In genomic region chr15:75265863-75266262, GRCm38 (mm10) we compare ENCODE assay signal across 36 mouse cellular contexts. TPM values are rescaled to one million over a fixed set of nuclear protein-coding genes. Genes with fewer than 3 reads are reported as not detected.
DNase-seq lines count a peak whose midpoint lies in the region.
"Had no signal": no experiment of that assay in that cellular context is flagged by ENCODE, and none has a peak within 500 bp of the region (broad histone marks: within the 10 kb centered on the region; RNA-seq: fewer than 3 reads in every experiment).

No protein-coding gene starts in this region.

- H3K4me1 ChIP-seq in heart, embryonic 10.5 days = no peaks in the 10 kb centered on the region
- H3K4me1 ChIP-seq: embryonic facial prominence, embryonic 10.5 days; embryonic facial prominence, embryonic 15.5 days; forebrain, embryonic 13.5 days; heart, embryonic 13.5 days; limb, embryonic 13.5 days; midbrain, embryonic 13.5 days; neural tube, embryonic 13.5 days had no signal

- H3K27me3 ChIP-seq in heart, embryonic 10.5 days (ENCODE audit: insufficient read depth, poor library complexity, severe bottlenecking) = no peaks in the 10 kb centered on the region
- H3K27me3 ChIP-seq: embryonic facial prominence, embryonic 15.5 days; forebrain, embryonic 13.5 days; heart, embryonic 13.5 days; kidney, embryonic 15.5 days; limb, embryonic 13.5 days; midbrain, embryonic 13.5 days; neural tube, embryonic 13.5 days had no signal

- DNase-seq in heart, embryonic 10.5 days (ENCODE audit: low spot score) = peak; percentile 35
- no peak for DNase-seq in heart, adult 9 months (ENCODE audit: low spot score in 2 of 2)
- DNase-seq in kidney, postnatal 36 days = peak; percentile 14 to 43
- no peak for DNase-seq in kidney, adult 18-20 months
- peak; percentile 48 for DNase-seq in 3T3-L1 (ENCODE audit: low read depth, low spot score)
- DNase-seq in NIH3T3 (ENCODE audit: low read depth) = peak; percentile 17
- no peak for DNase-seq in layer of hippocampus, adult 8-10 months (ENCODE audit: low spot score in 2 of 2)
- DNase-seq: adrenal gland, postnatal 10 days; cerebellum, adult 8-10 months; cerebellum, postnatal 25 days; gastrocnemius, postnatal 14 days; heart, postnatal 10 days; right cerebral cortex, postnatal 4 days; thymus, adult 2 months; thymus, postnatal 4 days had no signal

- H3K4me3 ChIP-seq in heart, embryonic 10.5 days = no peak overlapping the region
- H3K4me3 ChIP-seq: embryonic facial prominence, embryonic 10.5 days; embryonic facial prominence, embryonic 15.5 days; forebrain, embryonic 13.5 days; heart, embryonic 13.5 days; kidney, embryonic 15.5 days; left cerebral cortex, adult 2 months; limb, embryonic 13.5 days; midbrain, embryonic 13.5 days; neural tube, embryonic 13.5 days had no signal

- H3K36me3 ChIP-seq in heart, embryonic 10.5 days = no peaks in the 10 kb centered on the region
- H3K36me3 ChIP-seq: embryonic facial prominence, embryonic 10.5 days; embryonic facial prominence, embryonic 15.5 days; heart, embryonic 13.5 days; kidney, embryonic 15.5 days; limb, embryonic 13.5 days; midbrain, embryonic 13.5 days; neural tube, embryonic 13.5 days had no signal

- H3K27ac ChIP-seq in heart, embryonic 10.5 days = no peak overlapping the region
- H3K27ac ChIP-seq: embryonic facial prominence, embryonic 10.5 days; embryonic facial prominence, embryonic 15.5 days; forebrain, embryonic 13.5 days; heart, embryonic 13.5 days; hindbrain, embryonic 14.5 days; kidney, embryonic 15.5 days; left cerebral cortex, adult 2 months; limb, embryonic 13.5 days; macrophage; midbrain, embryonic 13.5 days; neural tube, embryonic 13.5 days had no signal

- H3K9me3 ChIP-seq in heart, embryonic 10.5 days = peaks cover 3% of the 10 kb centered on the region; the same call in 1 of the 2 replicates
- H3K9me3 ChIP-seq: embryonic facial prominence, embryonic 15.5 days; forebrain, embryonic 13.5 days; kidney, embryonic 15.5 days; limb, embryonic 13.5 days; midbrain, embryonic 13.5 days; neural tube, embryonic 13.5 days had no signal

RNA-seq across cellular contexts. Expression of gene Ly6f, which starts 2.4 kb away (rescaled TPM):
- not detected in 2 replicates for polyA plus RNA-seq in heart, embryonic 10.5 days (2016; fragmentation: Nextera tagmentation; extraction: Ambion mirVana)
- not detected for total RNA-seq in layer of hippocampus, adult 8-10 months (2022)
- total RNA-seq: adrenal gland, postnatal 10 days; gastrocnemius, postnatal 14 days; granulocyte monocyte progenitor cell, adult 5-6 weeks; heart, postnatal 10 days; hematopoietic stem cell, adult 5-6 weeks; layer of hippocampus, postnatal 14 days; left cerebral cortex, adult 2 months; left cerebral cortex, postnatal 36 days; megakaryocyte-erythroid progenitor cell, adult 5-6 weeks had no signal
- polyA plus RNA-seq: CD4-positive, CD25-positive, alpha-beta regulatory T cell, adult 4 months; embryonic facial prominence, embryonic 10.5 days; embryonic facial prominence, embryonic 15.5 days; forebrain, embryonic 13.5 days; heart, embryonic 13.5 days; hindbrain, embryonic 14.5 days; inflammation-experienced regulatory T-cells, adult 6 months; kidney, embryonic 15.5 days; limb, embryonic 13.5 days; liver, embryonic 16.5 days; lung, postnatal 0 days; macrophage; midbrain, embryonic 13.5 days; neural tube, embryonic 13.5 days; spleen, adult 2 months; thymus, adult 2 months had no signal

RNA-seq across cellular contexts. Expression of gene BC025446, which starts 49.7 kb away (rescaled TPM):
- polyA plus RNA-seq in heart, embryonic 10.5 days (2016; fragmentation: Nextera tagmentation; extraction: Ambion mirVana) = 0.18 TPM in 1 of 2 replicates, not detected in the other
- not detected for total RNA-seq in layer of hippocampus, adult 8-10 months (2022)
- total RNA-seq: gastrocnemius, postnatal 14 days; granulocyte monocyte progenitor cell, adult 5-6 weeks; heart, postnatal 10 days; hematopoietic stem cell, adult 5-6 weeks; layer of hippocampus, postnatal 14 days; left cerebral cortex, adult 2 months; left cerebral cortex, postnatal 36 days; megakaryocyte-erythroid progenitor cell, adult 5-6 weeks had no signal
- polyA plus RNA-seq: CD4-positive, CD25-positive, alpha-beta regulatory T cell, adult 4 months; embryonic facial prominence, embryonic 10.5 days; embryonic facial prominence, embryonic 15.5 days; forebrain, embryonic 13.5 days; heart, embryonic 13.5 days; hindbrain, embryonic 14.5 days; inflammation-experienced regulatory T-cells, adult 6 months; limb, embryonic 13.5 days; lung, postnatal 0 days; macrophage; midbrain, embryonic 13.5 days; neural tube, embryonic 13.5 days; spleen, adult 2 months had no signal

Comparison
In these comparisons a context has a peak if more than half of its experiments do, and no peak if none do; other contexts are left out.
1. DNase-seq: peak in heart, embryonic 10.5 days (single experiment), kidney, postnatal 36 days (2 of 2), 3T3-L1 (single experiment) and NIH3T3 (single experiment); none in heart, adult 9 months (0 of 2), kidney, adult 18-20 months (single experiment) and layer of hippocampus, adult 8-10 months (0 of 2).